Mouse (Mus musculus): ENCODE measurements around the gene Pmvk. TPM values are rescaled to one million over a fixed set of nuclear protein-coding genes. Genes with fewer than 3 reads are reported as not detected.
A peak's percentile ranks its signal among the peaks of the same experiment; 100 is the strongest.

Pmvk gene
- 62.5 and 71.1 TPM in 2 replicates for polyA plus RNA-seq (2014; fragmentation: Nextera tagmentation; extraction: Ambion mirVana)

- Histone ChIP-seq H3K4me1 (replicated peaks; ENCODE audit: control insufficient read depth, insufficient read depth, low read length) (no peaks in the 10 kb centered on the region), H3K4me2 (ENCODE audit: low read depth, low read length, severe bottlenecking) (no peak within 1 kb of the TSS), H3K27me3 (ENCODE audit: control insufficient read depth, insufficient read depth, low read length) (no peaks in the 10 kb centered on the region; the same call in 1 of the 2 replicates), H3K9ac (ENCODE audit: low read length) (no peak within 1 kb of the TSS), H3K36me3 (ENCODE audit: control insufficient read depth, insufficient read depth, low read length) (no peaks in the 10 kb centered on the region), H3K4me3 (ENCODE audit: low read depth, low read length) (no peak within 1 kb of the TSS), H3K27ac (ENCODE audit: low read depth, low read length) (no peak within 1 kb of the TSS), H3K9me3 (ENCODE audit: control insufficient read depth, low read length) (no peaks in the 10 kb centered on the region)
- ATAC-seq (replicated peaks; ENCODE audit: low FRiP score) (no peak), DNase-seq (ENCODE audit: low spot score) (no peak)
- WGBS = 61% methylated on average over 10 of the region's 10 CpGs
These were observed at the start of gene Pmvk for GRCm38 (mm10) chr3:89454401-89455177. TSS of gene Pmvk (plus strand) at chr3:89454541.

GRCm38 (mm10) chr3:89406887-89407286 is 47.5 kb upstream of the Pmvk start:
- H3K4me3 ChIP-seq (ENCODE audit: low read depth, low read length) = no peak overlapping the region
- H3K36me3 ChIP-seq (ENCODE audit: control insufficient read depth, insufficient read depth, low read length) = no peaks in the 10 kb centered on the region; the same call in 1 of the 2 replicates
- no peak for DNase-seq (ENCODE audit: low spot score)
- no peak overlapping the region for H3K9ac ChIP-seq (ENCODE audit: low read length)
- ATAC-seq (replicated peaks; ENCODE audit: low FRiP score) = no peak
- no peak overlapping the region for H3K27ac ChIP-seq (ENCODE audit: low read depth, low read length)
- H3K9me3 ChIP-seq (ENCODE audit: control insufficient read depth, low read length) = no peaks in the 10 kb centered on the region
- H3K4me1 ChIP-seq (replicated peaks; ENCODE audit: control insufficient read depth, insufficient read depth, low read length) = peaks cover 5% of the 10 kb centered on the region; the same call in 1 of the 2 replicates
- H3K4me2 ChIP-seq (ENCODE audit: low read depth, low read length, severe bottlenecking) = no peak overlapping the region
- WGBS = 90% methylated on average over 6 of the region's 6 CpGs
- H3K27me3 ChIP-seq (ENCODE audit: control insufficient read depth, insufficient read depth, low read length) = no peaks in the 10 kb centered on the region

- H3K9ac ChIP-seq (ENCODE audit: low read length) = no peak overlapping the region
- DNase-seq (ENCODE audit: low spot score) = no peak
- WGBS = 65% methylated on average over 16 of the region's 16 CpGs
- H3K36me3 ChIP-seq (ENCODE audit: control insufficient read depth, insufficient read depth, low read length) = no peaks in the 10 kb centered on the region; the same call in 1 of the 2 replicates
- no peak for ATAC-seq (replicated peaks; ENCODE audit: low FRiP score)
- no peak overlapping the region for H3K4me3 ChIP-seq (ENCODE audit: low read depth, low read length)
- H3K27ac ChIP-seq (ENCODE audit: low read depth, low read length) = no peak overlapping the region
- H3K27me3 ChIP-seq (ENCODE audit: control insufficient read depth, insufficient read depth, low read length) = no peaks in the 10 kb centered on the region
- peaks cover 5% of the 10 kb centered on the region; the same call in 1 of the 2 replicates for H3K4me1 ChIP-seq (replicated peaks; ENCODE audit: control insufficient read depth, insufficient read depth, low read length)
- H3K4me2 ChIP-seq (ENCODE audit: low read depth, low read length, severe bottlenecking) = no peak overlapping the region
- H3K9me3 ChIP-seq (ENCODE audit: control insufficient read depth, low read length) = no peaks in the 10 kb centered on the region
These were observed 45.9 kb upstream of the Pmvk start for GRCm38 (mm10) chr3:89408448-89408847.

- Histone ChIP-seq H3K9me3 (ENCODE audit: control insufficient read depth, low read length) (no peaks in the 10 kb centered on the region), H3K27ac (ENCODE audit: low read depth, low read length) (no peak overlapping the region), H3K36me3 (ENCODE audit: control insufficient read depth, insufficient read depth, low read length) (peaks cover 3% of the 10 kb centered on the region), H3K4me1 (replicated peaks; ENCODE audit: control insufficient read depth, insufficient read depth, low read length) (peaks cover 5% of the 10 kb centered on the region; the same call in 1 of the 2 replicates), H3K4me2 (ENCODE audit: low read depth, low read length, severe bottlenecking) (no peak overlapping the region), H3K9ac (ENCODE audit: low read length) (no peak overlapping the region), H3K27me3 (ENCODE audit: control insufficient read depth, insufficient read depth, low read length) (no peaks in the 10 kb centered on the region), H3K4me3 (ENCODE audit: low read depth, low read length) (no peak overlapping the region)
- no peak for DNase-seq (ENCODE audit: low spot score)
- no peak for ATAC-seq (replicated peaks; ENCODE audit: low FRiP score)
- 96% methylated on average over 3 of the region's 3 CpGs for WGBS
These were observed 44.6 kb upstream of the Pmvk start for GRCm38 (mm10) chr3:89409701-89410100.

- H3K27me3 ChIP-seq (ENCODE audit: control insufficient read depth, insufficient read depth, low read length) = no peaks in the 10 kb centered on the region
- H3K9me3 ChIP-seq (ENCODE audit: control insufficient read depth, low read length) = no peaks in the 10 kb centered on the region
- peak overlapping the region; percentile 39 for H3K4me3 ChIP-seq (ENCODE audit: low read depth, low read length)
- peaks cover 5% of the 10 kb centered on the region; the same call in 1 of the 2 replicates for H3K4me1 ChIP-seq (replicated peaks; ENCODE audit: control insufficient read depth, insufficient read depth, low read length)
- H3K27ac ChIP-seq (ENCODE audit: low read depth, low read length) = no peak overlapping the region
- WGBS = 81% methylated on average over 10 of the region's 10 CpGs
- H3K9ac ChIP-seq (ENCODE audit: low read length) = peak overlapping the region; percentile 49
- peaks cover 11% of the 10 kb centered on the region for H3K36me3 ChIP-seq (ENCODE audit: control insufficient read depth, insufficient read depth, low read length)
- ATAC-seq (replicated peaks; ENCODE audit: low FRiP score) (no peak), DNase-seq (ENCODE audit: low spot score) (no peak)
- peak overlapping the region; percentile 60 for H3K4me2 ChIP-seq (ENCODE audit: low read depth, low read length, severe bottlenecking)
These were observed 43.5 kb upstream of the Pmvk start for GRCm38 (mm10) chr3:89410864-89411263.

GRCm38 (mm10) chr3:89411490-89412393 is 42.6 kb upstream of the Pmvk start, which contains the start of gene Flad1:
TSS of gene Flad1 (minus strand) at chr3:89411870.
- WGBS = 6% methylated on average over 28 of the region's 28 CpGs
- Histone ChIP-seq H3K9ac (ENCODE audit: low read length) (peak within 1 kb of the TSS; percentile 49), H3K27me3 (ENCODE audit: control insufficient read depth, insufficient read depth, low read length) (no peaks in the 10 kb centered on the region), H3K4me1 (replicated peaks; ENCODE audit: control insufficient read depth, insufficient read depth, low read length) (peaks cover 9% of the 10 kb centered on the region), H3K4me2 (ENCODE audit: low read depth, low read length, severe bottlenecking) (peak within 1 kb of the TSS; percentile 60), H3K36me3 (ENCODE audit: control insufficient read depth, insufficient read depth, low read length) (peaks cover 14% of the 10 kb centered on the region), H3K4me3 (ENCODE audit: low read depth, low read length) (peak within 1 kb of the TSS; percentile 39), H3K27ac (ENCODE audit: low read depth, low read length) (no peak within 1 kb of the TSS), H3K9me3 (ENCODE audit: control insufficient read depth, low read length) (no peaks in the 10 kb centered on the region)
- ATAC-seq (replicated peaks; ENCODE audit: low FRiP score) (peak; percentile 100), DNase-seq (ENCODE audit: low spot score) (peak; percentile 96)

GRCm38 (mm10) chr3:89416158-89416557 is 38.2 kb upstream of the Pmvk start:
- 97% methylated on average over 8 of the region's 8 CpGs for WGBS
- Histone ChIP-seq H3K9ac (ENCODE audit: low read length) (no peak overlapping the region), H3K4me2 (ENCODE audit: low read depth, low read length, severe bottlenecking) (no peak overlapping the region), H3K36me3 (ENCODE audit: control insufficient read depth, insufficient read depth, low read length) (peaks cover 14% of the 10 kb centered on the region), H3K27me3 (ENCODE audit: control insufficient read depth, insufficient read depth, low read length) (no peaks in the 10 kb centered on the region), H3K27ac (ENCODE audit: low read depth, low read length) (no peak overlapping the region), H3K9me3 (ENCODE audit: control insufficient read depth, low read length) (no peaks in the 10 kb centered on the region), H3K4me1 (replicated peaks; ENCODE audit: control insufficient read depth, insufficient read depth, low read length) (peaks cover 19% of the 10 kb centered on the region), H3K4me3 (ENCODE audit: low read depth, low read length) (no peak overlapping the region)
- ATAC-seq (replicated peaks; ENCODE audit: low FRiP score) (no peak), DNase-seq (ENCODE audit: low spot score) (no peak)

GRCm38 (mm10) chr3:89417131-89417530 is 37.2 kb upstream of the Pmvk start:
- DNase-seq (ENCODE audit: low spot score) (no peak), ATAC-seq (replicated peaks; ENCODE audit: low FRiP score) (no peak)
- Histone ChIP-seq H3K4me2 (ENCODE audit: low read depth, low read length, severe bottlenecking) (peak overlapping the region; percentile 92), H3K36me3 (ENCODE audit: control insufficient read depth, insufficient read depth, low read length) (peaks cover 14% of the 10 kb centered on the region), H3K9ac (ENCODE audit: low read length) (peak overlapping the region; percentile 75), H3K4me3 (ENCODE audit: low read depth, low read length) (peak overlapping the region; percentile 57), H3K27me3 (ENCODE audit: control insufficient read depth, insufficient read depth, low read length) (no peaks in the 10 kb centered on the region), H3K27ac (ENCODE audit: low read depth, low read length) (peak overlapping the region; percentile 85), H3K9me3 (ENCODE audit: control insufficient read depth, low read length) (no peaks in the 10 kb centered on the region), H3K4me1 (replicated peaks; ENCODE audit: control insufficient read depth, insufficient read depth, low read length) (peaks cover 23% of the 10 kb centered on the region)
- 23% methylated on average over 2 of the region's 2 CpGs for WGBS
